Mouse (Mus musculus): ENCODE measurements around the gene Tmem52b.

- TF ChIP-seq CTCF (IDR thresholded peaks at IDR 0.05; ENCODE audit: low read depth) (no peak), EP300 (IDR thresholded peaks at IDR 0.05; ENCODE audit: low read depth) (no peak)
These were observed 17.9 kb downstream of the Tmem52b start for GRCm38 (mm10) chr6:129530261-129530660.

All from liver, embryonic 14.5 days (tissue).